Mouse (Mus musculus) embryonic facial prominence, embryonic 15.5 days (tissue): ENCODE results near the gene Usp47. TPM values are rescaled to one million over a fixed set of nuclear protein-coding genes. Genes with fewer than 3 reads are reported as not detected.

ENCODE experiments used
- ATAC-seq: fragments of 200-750 bp; cut with Nextera tagmentation; 2 replicates; pipeline ENCODE4 v1.8.0; 2017; ENCODE audit warnings: low read depth, moderate TSS enrichment; ENCODE audit not compliant: insufficient number of reproducible peaks, low FRiP score, low TSS enrichment
- H3K27ac ChIP-seq: fragments of 300-500 bp; sonication (generic); replicated peaks from 2 replicates; pipeline ENCODE4 v1.5.1; 2015; ENCODE audit warnings: mild to moderate bottlenecking, inconsistent platforms
- H3K27me3 ChIP-seq: fragments of 300-500 bp; sonication (generic); 2 replicates; pipeline ENCODE4 v1.6.1; 2015; ENCODE audit warnings: inconsistent platforms
- H3K36me3 ChIP-seq: fragments of 300-500 bp; sonication (generic); 2 replicates; pipeline ENCODE4 v1.6.1; 2015; ENCODE audit warnings: mild to moderate bottlenecking, inconsistent platforms
- H3K4me1 ChIP-seq: fragments of 300-500 bp; sonication (generic); 2 replicates; pipeline ENCODE4 v1.6.1; 2015; ENCODE audit warnings: inconsistent platforms
- H3K4me2 ChIP-seq: fragments of 300-500 bp; sonication (generic); replicated peaks from 2 replicates; pipeline ENCODE4 v1.6.1; 2015; ENCODE audit warnings: mild to moderate bottlenecking, inconsistent platforms
- H3K4me3 ChIP-seq: fragments of 300-500 bp; sonication (generic); replicated peaks from 2 replicates; pipeline ENCODE4 v1.5.1; 2015; ENCODE audit warnings: mild to moderate bottlenecking, inconsistent platforms
- H3K9ac ChIP-seq: fragments of 300-500 bp; sonication (generic); 2 replicates; pipeline ENCODE4 v1.6.1; 2015; ENCODE audit warnings: inconsistent platforms
- H3K9me3 ChIP-seq: fragments of 300-500 bp; sonication (generic); replicated peaks from 2 replicates; pipeline ENCODE4 v1.6.1; 2016; ENCODE audit warnings: inconsistent platforms
- WGBS: fragments of 180-500 bp; shearing (Covaris S2); methylation state at CpG from one replicate; pipeline ENCODE4 v1.1.7; 2015; 5-methylcytosine and 5-hydroxymethylcytosine counted together
- polyA plus RNA-seq: library from polyadenylated mRNA; unstranded; fragments of >200 nt; fragmentation: Nextera tagmentation; extraction: Ambion mirVana; gene quantifications from 2 replicates; pipeline ENCODE4 v1.2.1, GENCODE M21; 2015

Usp47 gene
- polyA plus RNA-seq, 1 experiment from 2014 or later = 60.3 TPM

- Histone ChIP-seq H3K4me1 (peaks cover 57% of the 10 kb centered on the region), H3K9me3 (no peaks in the 10 kb centered on the region), H3K27ac (peak overlapping the region; percentile 74), H3K36me3 (no peaks in the 10 kb centered on the region), H3K4me3 (peak overlapping the region; percentile 58), H3K4me2 (peak overlapping the region; percentile 59), H3K9ac (peak overlapping the region; percentile 31), H3K27me3 (no peaks in the 10 kb centered on the region; the same call in 1 of the 2 replicates)
- WGBS = 6% methylated on average over 23 of the region's 23 CpGs
- peak; percentile 41; the same call in 1 of the 2 replicates for ATAC-seq
Observed at GRCm38 (mm10) chr7:112157584-112158315, 134.4 kb downstream of the Usp47 start.

GRCm38 (mm10) chr7:112158316-112158741 is 135.0 kb downstream of the Usp47 start:
- Histone ChIP-seq H3K4me1 (peaks cover 55% of the 10 kb centered on the region), H3K4me2 (peak overlapping the region; percentile 59), H3K9ac (peak overlapping the region; percentile 31), H3K4me3 (peak overlapping the region; percentile 58), H3K9me3 (no peaks in the 10 kb centered on the region), H3K27ac (peak overlapping the region; percentile 74), H3K36me3 (no peaks in the 10 kb centered on the region), H3K27me3 (no peaks in the 10 kb centered on the region; the same call in 1 of the 2 replicates)
- ATAC-seq = peak; percentile 53
- under 1% methylated on average over 23 of the region's 23 CpGs for WGBS

- Histone ChIP-seq H3K27me3 (no peaks in the 10 kb centered on the region; the same call in 1 of the 2 replicates), H3K36me3 (no peaks in the 10 kb centered on the region), H3K9ac (peak within 1 kb of the TSS; percentile 31), H3K4me1 (peaks cover 49% of the 10 kb centered on the region), H3K4me3 (peak within 1 kb of the TSS; percentile 58), H3K9me3 (no peaks in the 10 kb centered on the region), H3K27ac (peak within 1 kb of the TSS; percentile 74), H3K4me2 (peak within 1 kb of the TSS; percentile 59)
- ATAC-seq = 0 out of 2 replicates have a peak, but pooled peaks have one; percentile 56
- 4% methylated on average over 21 of the region's 21 CpGs for WGBS
Observed at GRCm38 (mm10) chr7:112158942-112159341, 135.6 kb downstream of the Usp47 start, which contains the start of gene Dkk3. Dkk3 (minus strand) TSS chr7:112159057.

- ATAC-seq = no peak
- peaks cover 40% of the 10 kb centered on the region for H3K4me1 ChIP-seq
- no peak overlapping the region for H3K9ac ChIP-seq
- no peak overlapping the region for H3K27ac ChIP-seq
- H3K27me3 ChIP-seq = no peaks in the 10 kb centered on the region; the same call in 1 of the 2 replicates
- 46% methylated on average over 5 of the region's 6 CpGs for WGBS
- H3K4me2 ChIP-seq = no peak overlapping the region
- H3K9me3 ChIP-seq = no peaks in the 10 kb centered on the region
- no peak overlapping the region for H3K4me3 ChIP-seq
- H3K36me3 ChIP-seq = no peaks in the 10 kb centered on the region
Observed at GRCm38 (mm10) chr7:112159835-112160234, 136.5 kb downstream of the Usp47 start.

Other genes with a start within 250 kb of the Usp47 start
- gene Galnt18, start 243.5 kb upstream of the Usp47 start, polyA plus RNA-seq = 30.0 and 30.3 TPM in 2 replicates
- 68.4 and 74.6 TPM in 2 replicates for gene Dkk3, start 135.6 kb downstream of the Usp47 start, polyA plus RNA-seq
- gene Mical2, start 202.4 kb downstream of the Usp47 start, polyA plus RNA-seq = 11.5 and 11.7 TPM in 2 replicates